Mouse (Mus musculus): ENCODE measurements around the gene Ywhae. TPM values are rescaled to one million over a fixed set of nuclear protein-coding genes. Genes with fewer than 3 reads are reported as not detected.

Ywhae gene
- polyA plus RNA-seq, 1 experiment, result 701 TPM

- no peak overlapping the region for H3K27ac ChIP-seq (ENCODE audit: insufficient read depth, low read length)
- TF ChIP-seq CTCF (IDR thresholded peaks at IDR 0.05; ENCODE audit: borderline replicate concordance, insufficient read depth, low read length) (no peak), POLR2A (IDR thresholded peaks at IDR 0.05; ENCODE audit: low read depth, low read length) (no peak)
- H3K4me3 ChIP-seq (ENCODE audit: insufficient read depth, low read length), result no peak overlapping the region
- H3K4me1 ChIP-seq (ENCODE audit: control insufficient read depth, insufficient read depth, low read length), result no peaks in the 10 kb centered on the region
These were observed 51.1 kb downstream of the Ywhae start for GRCm38 (mm10) chr11:75783799-75784198.

- no peak overlapping the region for H3K27ac ChIP-seq (ENCODE audit: insufficient read depth, low read length)
- H3K4me1 ChIP-seq (ENCODE audit: control insufficient read depth, insufficient read depth, low read length), result no peaks in the 10 kb centered on the region
- H3K4me3 ChIP-seq (ENCODE audit: insufficient read depth, low read length), result no peak overlapping the region
- TF ChIP-seq CTCF (IDR thresholded peaks at IDR 0.05; ENCODE audit: borderline replicate concordance, insufficient read depth, low read length), result no peak
These were observed 53.2 kb downstream of the Ywhae start for GRCm38 (mm10) chr11:75785897-75786296.

GRCm38 (mm10) chr11:75792535-75792934, 59.9 kb downstream of the Ywhae start:
- no peak overlapping the region for H3K4me3 ChIP-seq (ENCODE audit: insufficient read depth, low read length)
- no peaks in the 10 kb centered on the region for H3K4me1 ChIP-seq (ENCODE audit: control insufficient read depth, insufficient read depth, low read length)
- TF ChIP-seq CTCF (IDR thresholded peaks at IDR 0.05; ENCODE audit: borderline replicate concordance, insufficient read depth, low read length) (no peak), POLR2A (IDR thresholded peaks at IDR 0.05; ENCODE audit: low read depth, low read length) (no peak)
- H3K27ac ChIP-seq (ENCODE audit: insufficient read depth, low read length), result no peak overlapping the region

GRCm38 (mm10) chr11:75793351-75793750, 60.7 kb downstream of the Ywhae start:
- no peak for TF ChIP-seq CTCF (IDR thresholded peaks at IDR 0.05; ENCODE audit: borderline replicate concordance, insufficient read depth, low read length)
- TF ChIP-seq POLR2A (IDR thresholded peaks at IDR 0.05; ENCODE audit: low read depth, low read length), result no peak
- Histone ChIP-seq H3K4me3 (ENCODE audit: insufficient read depth, low read length) (no peak overlapping the region), H3K27ac (ENCODE audit: insufficient read depth, low read length) (no peak overlapping the region), H3K4me1 (ENCODE audit: control insufficient read depth, insufficient read depth, low read length) (no peaks in the 10 kb centered on the region)

- no peak overlapping the region for H3K27ac ChIP-seq (ENCODE audit: insufficient read depth, low read length)
- H3K4me3 ChIP-seq (ENCODE audit: insufficient read depth, low read length), result no peak overlapping the region
- H3K4me1 ChIP-seq (ENCODE audit: control insufficient read depth, insufficient read depth, low read length), result no peaks in the 10 kb centered on the region
- TF ChIP-seq POLR2A (IDR thresholded peaks at IDR 0.05; ENCODE audit: low read depth, low read length) (no peak), CTCF (IDR thresholded peaks at IDR 0.05; ENCODE audit: borderline replicate concordance, insufficient read depth, low read length) (no peak)
These were observed 62.1 kb downstream of the Ywhae start for GRCm38 (mm10) chr11:75794602-75795320.

- H3K27ac ChIP-seq (ENCODE audit: insufficient read depth, low read length), result no peak overlapping the region
- no peak for TF ChIP-seq POLR2A (IDR thresholded peaks at IDR 0.05; ENCODE audit: low read depth, low read length)
- TF ChIP-seq CTCF (IDR thresholded peaks at IDR 0.05; ENCODE audit: borderline replicate concordance, insufficient read depth, low read length), result no peak
- no peak overlapping the region for H3K4me3 ChIP-seq (ENCODE audit: insufficient read depth, low read length)
- H3K4me1 ChIP-seq (ENCODE audit: control insufficient read depth, insufficient read depth, low read length), result no peaks in the 10 kb centered on the region
These were observed 62.6 kb downstream of the Ywhae start for GRCm38 (mm10) chr11:75795321-75795636.

GRCm38 (mm10) chr11:75796029-75796445, 63.4 kb downstream of the Ywhae start, which contains the start of gene Doc2b:
Doc2b (minus strand) TSS chr11:75796049.
- H3K4me1 ChIP-seq (ENCODE audit: control insufficient read depth, insufficient read depth, low read length), result no peaks in the 10 kb centered on the region

GRCm38 (mm10) chr11:75796536-75797246, 64.0 kb downstream of the Ywhae start:
- TF ChIP-seq POLR2A (IDR thresholded peaks at IDR 0.05; ENCODE audit: low read depth, low read length) (no peak), CTCF (IDR thresholded peaks at IDR 0.05; ENCODE audit: borderline replicate concordance, insufficient read depth, low read length) (no peak)
- no peak overlapping the region for H3K4me3 ChIP-seq (ENCODE audit: insufficient read depth, low read length)
- no peak overlapping the region for H3K27ac ChIP-seq (ENCODE audit: insufficient read depth, low read length)
- H3K4me1 ChIP-seq (ENCODE audit: control insufficient read depth, insufficient read depth, low read length), result no peaks in the 10 kb centered on the region

More at GRCm38 (mm10) chr11:75796029-75796445, 63.4 kb downstream of the Ywhae start, which contains the start of gene Doc2b:
- no peak for TF ChIP-seq CTCF (IDR thresholded peaks at IDR 0.05; ENCODE audit: borderline replicate concordance, insufficient read depth, low read length)
- TF ChIP-seq POLR2A (IDR thresholded peaks at IDR 0.05; ENCODE audit: low read depth, low read length), result no peak
- Histone ChIP-seq H3K4me3 (ENCODE audit: insufficient read depth, low read length) (no peak within 1 kb of the TSS), H3K27ac (ENCODE audit: insufficient read depth, low read length) (no peak within 1 kb of the TSS)

GRCm38 (mm10) chr11:75801369-75801768, 68.7 kb downstream of the Ywhae start:
- Histone ChIP-seq H3K4me1 (ENCODE audit: control insufficient read depth, insufficient read depth, low read length) (no peaks in the 10 kb centered on the region), H3K27ac (ENCODE audit: insufficient read depth, low read length) (no peak overlapping the region), H3K4me3 (ENCODE audit: insufficient read depth, low read length) (no peak overlapping the region)
- TF ChIP-seq POLR2A (IDR thresholded peaks at IDR 0.05; ENCODE audit: low read depth, low read length) (no peak), CTCF (IDR thresholded peaks at IDR 0.05; ENCODE audit: borderline replicate concordance, insufficient read depth, low read length) (no peak)
